19 mouse cellular contexts compared by ENCODE assay signal in the genomic region with DNA sequence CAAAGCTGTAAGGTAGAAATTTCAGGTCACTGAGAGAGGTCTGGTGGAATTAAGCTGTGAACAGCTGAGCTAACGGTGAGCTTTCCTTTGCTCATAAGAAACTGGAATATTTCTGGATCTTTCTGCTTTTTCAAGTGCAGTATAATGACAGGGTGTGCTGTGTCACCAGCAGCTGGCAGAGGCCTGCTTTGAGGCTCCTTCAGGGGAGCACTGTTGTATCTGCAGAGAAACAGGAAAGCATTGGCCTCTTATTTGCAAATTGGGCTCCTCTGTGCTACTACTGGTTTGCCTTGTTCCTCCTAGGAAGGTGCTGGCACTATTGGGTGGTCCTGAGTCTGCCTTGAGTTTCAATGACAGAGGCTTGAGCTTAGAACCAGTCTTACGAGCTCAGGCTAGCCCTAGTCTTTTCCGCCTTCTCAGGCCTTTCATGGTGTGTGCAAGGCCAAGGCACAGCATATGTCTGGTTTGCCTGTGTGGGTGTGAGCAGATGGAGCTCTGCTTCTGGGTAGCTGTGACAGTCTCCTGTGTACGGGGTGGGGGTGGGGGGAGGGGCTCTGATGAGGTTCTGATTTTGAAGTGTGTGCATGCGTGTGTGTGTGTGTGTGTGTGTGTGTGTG.
A peak's percentile ranks its signal among the peaks of the same experiment; 100 is the strongest.
DNase-seq lines count a peak whose midpoint lies in the region; ATAC-seq and TF ChIP-seq lines count a peak whose summit lies in the region.
"Had no signal": no experiment of that assay in that cellular context is flagged by ENCODE, and none has a peak within 500 bp of the region (broad histone marks: within the 10 kb centered on the region; RNA-seq: fewer than 3 reads in every experiment).

No protein-coding gene starts in this region.

- ATAC-seq in forebrain, embryonic 14.5 days = peak; percentile 69; the same call in 1 of the 2 replicates
- ATAC-seq in forebrain, postnatal 0 days = no peak; the same call in 1 of the 2 replicates
- no peak for ATAC-seq in hindbrain, embryonic 13.5 days (ENCODE audit: low FRiP score)
- no peak for ATAC-seq in heart, embryonic 12.5 days (ENCODE audit: insufficient number of reproducible peaks, low FRiP score)
- no peak for ATAC-seq in kidney, embryonic 15.5 days (replicated peaks; ENCODE audit: low FRiP score)
- ATAC-seq: intestine, embryonic 16.5 days; Patski had no signal

- TF ChIP-seq CTCF in forebrain, postnatal 0 days (IDR thresholded peaks at IDR 0.05; ENCODE audit: low read depth) = no peak
- TF ChIP-seq CTCF in brain, embryonic 14.5 days (IDR thresholded peaks at IDR 0.05; ENCODE audit: borderline replicate concordance, extremely low read depth, insufficient read depth, insufficient read length) = no peak

- no peak overlapping the region for H3K4me3 ChIP-seq in forebrain, embryonic 14.5 days (ENCODE audit: low read depth, low read length)
- no peak overlapping the region for H3K4me3 ChIP-seq in forebrain, postnatal 0 days (ENCODE audit: low read depth, low read length)
- H3K4me3 ChIP-seq in hindbrain, embryonic 13.5 days = no peak overlapping the region
- H3K4me3 ChIP-seq in heart, embryonic 12.5 days = no peak overlapping the region
- no peak overlapping the region for H3K4me3 ChIP-seq in kidney, embryonic 15.5 days (replicated peaks)
- H3K4me3 ChIP-seq: embryonic facial prominence, embryonic 15.5 days; myocyte; stomach, embryonic 15.5 days had no signal

- 79% methylated on average over 5 of the region's 5 CpGs for WGBS in forebrain, embryonic 14.5 days
- 60% methylated on average over 5 of the region's 5 CpGs for WGBS in forebrain, postnatal 0 days
- 85% methylated on average over 5 of the region's 5 CpGs for WGBS in hindbrain, embryonic 13.5 days
- 82% methylated on average over 5 of the region's 5 CpGs for WGBS in heart, embryonic 12.5 days
- 84% methylated on average over 5 of the region's 5 CpGs for WGBS in kidney, embryonic 15.5 days

- peaks cover 4% of the 10 kb centered on the region for H3K36me3 ChIP-seq in forebrain, embryonic 14.5 days (ENCODE audit: control insufficient read depth, insufficient read depth, low read length)
- peaks cover 6% of the 10 kb centered on the region; the same call in 1 of the 2 replicates for H3K36me3 ChIP-seq in forebrain, postnatal 0 days (ENCODE audit: insufficient read depth)
- H3K36me3 ChIP-seq in hindbrain, embryonic 13.5 days = peaks cover 17% of the 10 kb centered on the region
- peaks cover 9% of the 10 kb centered on the region for H3K36me3 ChIP-seq in heart, embryonic 12.5 days
- H3K36me3 ChIP-seq in kidney, embryonic 15.5 days = peaks cover 9% of the 10 kb centered on the region
- H3K36me3 ChIP-seq: stomach, embryonic 15.5 days had no signal

- peak; percentile 52 for DNase-seq in forebrain, embryonic 14.5 days (ENCODE audit: low spot score)
- no peak for DNase-seq in forebrain, postnatal 0 days
- DNase-seq in brain, embryonic 14.5 days (ENCODE audit: low read depth) = peak; percentile 66
- peak; percentile 82 for DNase-seq in layer of hippocampus, adult 9-11 months
- DNase-seq in right cerebral cortex, postnatal 25 days = peak; percentile 65
- DNase-seq: adrenal gland, postnatal 10 days; gastrocnemius, postnatal 25 days; heart, postnatal 10 days; retina, postnatal 1 day had no signal

- H3K9ac ChIP-seq in forebrain, embryonic 14.5 days (ENCODE audit: low read length) = no peak overlapping the region
- H3K9ac ChIP-seq in forebrain, postnatal 0 days = no peak overlapping the region
- H3K9ac ChIP-seq in hindbrain, embryonic 13.5 days = no peak overlapping the region
- H3K9ac ChIP-seq in heart, embryonic 12.5 days = no peak overlapping the region
- no peak overlapping the region for H3K9ac ChIP-seq in kidney, embryonic 15.5 days
- H3K9ac ChIP-seq: embryonic facial prominence, embryonic 15.5 days; liver, embryonic 14.5 days; stomach, embryonic 15.5 days had no signal

- no peaks in the 10 kb centered on the region for H3K4me1 ChIP-seq in forebrain, embryonic 14.5 days (ENCODE audit: control insufficient read depth, insufficient read depth, low read length)
- H3K4me1 ChIP-seq in forebrain, postnatal 0 days (ENCODE audit: insufficient read depth) = no peaks in the 10 kb centered on the region
- H3K4me1 ChIP-seq in hindbrain, embryonic 13.5 days (replicated peaks) = no peaks in the 10 kb centered on the region
- H3K4me1 ChIP-seq in heart, embryonic 12.5 days (replicated peaks) = no peaks in the 10 kb centered on the region
- H3K4me1 ChIP-seq in kidney, embryonic 15.5 days = no peaks in the 10 kb centered on the region
- H3K4me1 ChIP-seq: embryonic facial prominence, embryonic 15.5 days; stomach, embryonic 15.5 days had no signal

- H3K9me3 ChIP-seq in forebrain, embryonic 14.5 days (replicated peaks; ENCODE audit: control insufficient read depth, low read length) = no peaks in the 10 kb centered on the region
- no peaks in the 10 kb centered on the region for H3K9me3 ChIP-seq in forebrain, postnatal 0 days (ENCODE audit: low read length)
- no peaks in the 10 kb centered on the region for H3K9me3 ChIP-seq in hindbrain, embryonic 13.5 days
- 0 out of 2 replicates have a peak, but pooled peaks cover 3% of the 10 kb centered on the region for H3K9me3 ChIP-seq in heart, embryonic 12.5 days (replicated peaks)
- H3K9me3 ChIP-seq in kidney, embryonic 15.5 days (replicated peaks) = no peaks in the 10 kb centered on the region
- H3K9me3 ChIP-seq: embryonic facial prominence, embryonic 15.5 days; stomach, embryonic 15.5 days had no signal

- no peak overlapping the region for H3K27ac ChIP-seq in forebrain, embryonic 14.5 days (ENCODE audit: low read depth, low read length)
- no peak overlapping the region for H3K27ac ChIP-seq in forebrain, postnatal 0 days (ENCODE audit: low read depth, low read length)
- H3K27ac ChIP-seq in hindbrain, embryonic 13.5 days = no peak overlapping the region
- no peak overlapping the region for H3K27ac ChIP-seq in heart, embryonic 12.5 days (ENCODE audit: poor library complexity, severe bottlenecking)
- no peak overlapping the region for H3K27ac ChIP-seq in kidney, embryonic 15.5 days
- H3K27ac ChIP-seq: embryonic facial prominence, embryonic 15.5 days; liver, embryonic 14.5 days; macrophage; stomach, embryonic 15.5 days had no signal

- H3K27me3 ChIP-seq in forebrain, embryonic 14.5 days (replicated peaks; ENCODE audit: control insufficient read depth, insufficient read depth, low read length) = no peaks in the 10 kb centered on the region
- H3K27me3 ChIP-seq in forebrain, postnatal 0 days (ENCODE audit: insufficient read depth, low read length) = no peaks in the 10 kb centered on the region
- H3K27me3 ChIP-seq in hindbrain, embryonic 13.5 days = no peaks in the 10 kb centered on the region
- no peaks in the 10 kb centered on the region for H3K27me3 ChIP-seq in heart, embryonic 12.5 days (replicated peaks)
- H3K27me3 ChIP-seq in kidney, embryonic 15.5 days = no peaks in the 10 kb centered on the region
- H3K27me3 ChIP-seq: embryonic facial prominence, embryonic 15.5 days; Patski; stomach, embryonic 15.5 days had no signal

- no peak for TF ChIP-seq POLR2A in brain, embryonic 14.5 days (IDR thresholded peaks at IDR 0.05; ENCODE audit: borderline replicate concordance, extremely low read depth, insufficient read depth, insufficient read length, poor library complexity, severe bottlenecking)

- no peak overlapping the region for H3K4me2 ChIP-seq in forebrain, embryonic 14.5 days (ENCODE audit: low read length)
- no peak overlapping the region for H3K4me2 ChIP-seq in forebrain, postnatal 0 days (ENCODE audit: low read depth)
- no peak overlapping the region for H3K4me2 ChIP-seq in hindbrain, embryonic 13.5 days
- no peak overlapping the region for H3K4me2 ChIP-seq in heart, embryonic 12.5 days
- no peak overlapping the region for H3K4me2 ChIP-seq in kidney, embryonic 15.5 days
- H3K4me2 ChIP-seq: embryonic facial prominence, embryonic 15.5 days; stomach, embryonic 15.5 days had no signal
